Mouse (Mus musculus): ENCODE measurements at regions not wholly inside any gene's neighbourhood (a gene's known extent, or its start where the extent isn't known, plus 50 kb on each side); places are given as distances from the start of the nearest gene placed in this dataset.

- H3K27me3 ChIP-seq (ENCODE audit: control insufficient read depth, insufficient read depth, low read length): no peaks in the 10 kb centered on the region
- DNase-seq (ENCODE audit: low spot score) (no peak), ATAC-seq (ENCODE audit: insufficient read depth, low read depth) (no peak)
- H3K9me3 ChIP-seq (replicated peaks; ENCODE audit: control insufficient read depth, low read length): no peaks in the 10 kb centered on the region
- 47% methylated on average over 6 of the region's 6 CpGs for WGBS
- H3K27ac ChIP-seq (ENCODE audit: low read depth): no peak overlapping the region
- H3K4me2 ChIP-seq (ENCODE audit: low read depth, low read length): no peak overlapping the region
- no peak for TF ChIP-seq EP300 (IDR thresholded peaks at IDR 0.05; ENCODE audit: low read depth)
- TF ChIP-seq CTCF (IDR thresholded peaks at IDR 0.05; ENCODE audit: low read depth): no peak
- H3K9ac ChIP-seq (replicated peaks; ENCODE audit: low read depth, low read length): no peak overlapping the region
- no peak overlapping the region for H3K4me3 ChIP-seq (ENCODE audit: low read depth, low read length)
- no peaks in the 10 kb centered on the region for H3K4me1 ChIP-seq (ENCODE audit: control insufficient read depth, insufficient read depth)
- H3K36me3 ChIP-seq (replicated peaks; ENCODE audit: control insufficient read depth, insufficient read depth, low read length): no peaks in the 10 kb centered on the region
Measured at GRCm38 (mm10) chr2:147961633-147962032, 85.1 kb downstream of the Foxa2 start.

DNA sequence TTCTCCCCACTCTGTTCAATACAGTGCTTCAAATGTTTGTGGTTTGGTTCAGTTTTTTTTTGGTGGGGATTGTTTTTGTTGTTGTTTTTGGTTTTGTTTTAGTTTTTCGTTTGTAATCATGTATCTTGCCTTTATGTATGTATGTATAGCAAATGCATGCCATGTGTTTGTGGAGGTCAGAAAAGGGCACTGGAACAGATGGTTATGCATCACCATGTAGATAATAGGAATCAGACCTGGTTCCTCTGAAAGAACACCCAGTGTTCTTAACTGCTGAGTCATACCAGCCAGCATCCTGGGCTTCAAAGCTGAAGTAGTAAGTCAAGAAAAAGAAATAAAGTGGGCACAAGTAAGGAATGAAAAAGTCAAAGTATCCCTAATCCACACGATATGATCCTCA is 92.6 kb downstream of the Foxa2 start:
- H3K27me3 ChIP-seq (ENCODE audit: control insufficient read depth, insufficient read depth, low read length): no peaks in the 10 kb centered on the region
- WGBS: 56% methylated on average over 2 of the region's 2 CpGs

DNA sequence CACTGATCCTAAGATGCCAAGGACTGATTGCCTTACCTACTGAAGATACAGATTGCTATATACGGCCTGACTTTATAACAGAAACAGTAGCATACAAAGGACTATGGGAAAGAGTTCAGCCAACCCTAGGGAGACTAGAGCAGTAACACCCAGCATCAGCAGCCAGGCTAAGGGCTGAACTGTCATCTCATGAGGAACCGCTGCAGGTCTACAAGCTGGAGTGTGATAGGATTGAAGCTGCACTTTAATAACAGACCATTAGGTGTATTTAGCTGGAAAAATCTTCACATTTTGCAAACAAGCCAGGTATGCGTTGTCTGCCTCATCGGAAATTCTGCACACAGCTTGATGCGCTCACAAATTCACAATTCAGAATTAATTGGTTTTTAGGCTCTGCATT is 95.5 kb downstream of the Foxa2 start:
- 85% methylated on average over 5 of the region's 5 CpGs for whole genome bisulfite sequencing
- Histone ChIP-seq H3K4me2 (ENCODE audit: low read depth, low read length) (no peak overlapping the region), H3K9ac (replicated peaks; ENCODE audit: low read depth, low read length) (no peak overlapping the region), H3K9me3 (replicated peaks; ENCODE audit: control insufficient read depth, low read length) (no peaks in the 10 kb centered on the region), H3K27me3 (ENCODE audit: control insufficient read depth, insufficient read depth, low read length) (no peaks in the 10 kb centered on the region), H3K4me1 (ENCODE audit: control insufficient read depth, insufficient read depth) (no peaks in the 10 kb centered on the region), H3K4me3 (ENCODE audit: low read depth, low read length) (no peak overlapping the region), H3K36me3 (replicated peaks; ENCODE audit: control insufficient read depth, insufficient read depth, low read length) (no peaks in the 10 kb centered on the region), H3K27ac (ENCODE audit: low read depth) (no peak overlapping the region)
- TF ChIP-seq CTCF (IDR thresholded peaks at IDR 0.05; ENCODE audit: low read depth) (no peak), EP300 (IDR thresholded peaks at IDR 0.05; ENCODE audit: low read depth) (no peak)
- DNase-seq (ENCODE audit: low spot score): no peak
- ATAC-seq (ENCODE audit: insufficient read depth, low read depth): no peak

More for the DNA sequence above, 92.6 kb downstream of the Foxa2 start:
- H3K4me2 ChIP-seq (ENCODE audit: low read depth, low read length): no peak overlapping the region
- no peaks in the 10 kb centered on the region for H3K36me3 ChIP-seq (replicated peaks; ENCODE audit: control insufficient read depth, insufficient read depth, low read length)
- no peak overlapping the region for H3K27ac ChIP-seq (ENCODE audit: low read depth)
- no peaks in the 10 kb centered on the region for H3K4me1 ChIP-seq (ENCODE audit: control insufficient read depth, insufficient read depth)
- no peak for ATAC-seq (ENCODE audit: insufficient read depth, low read depth)
- no peaks in the 10 kb centered on the region for H3K9me3 ChIP-seq (replicated peaks; ENCODE audit: control insufficient read depth, low read length)
- no peak overlapping the region for H3K4me3 ChIP-seq (ENCODE audit: low read depth, low read length)
- H3K9ac ChIP-seq (replicated peaks; ENCODE audit: low read depth, low read length): no peak overlapping the region
- TF ChIP-seq CTCF (IDR thresholded peaks at IDR 0.05; ENCODE audit: low read depth) (no peak), EP300 (IDR thresholded peaks at IDR 0.05; ENCODE audit: low read depth) (no peak)
- no peak for DNase-seq (ENCODE audit: low spot score)

DNA sequence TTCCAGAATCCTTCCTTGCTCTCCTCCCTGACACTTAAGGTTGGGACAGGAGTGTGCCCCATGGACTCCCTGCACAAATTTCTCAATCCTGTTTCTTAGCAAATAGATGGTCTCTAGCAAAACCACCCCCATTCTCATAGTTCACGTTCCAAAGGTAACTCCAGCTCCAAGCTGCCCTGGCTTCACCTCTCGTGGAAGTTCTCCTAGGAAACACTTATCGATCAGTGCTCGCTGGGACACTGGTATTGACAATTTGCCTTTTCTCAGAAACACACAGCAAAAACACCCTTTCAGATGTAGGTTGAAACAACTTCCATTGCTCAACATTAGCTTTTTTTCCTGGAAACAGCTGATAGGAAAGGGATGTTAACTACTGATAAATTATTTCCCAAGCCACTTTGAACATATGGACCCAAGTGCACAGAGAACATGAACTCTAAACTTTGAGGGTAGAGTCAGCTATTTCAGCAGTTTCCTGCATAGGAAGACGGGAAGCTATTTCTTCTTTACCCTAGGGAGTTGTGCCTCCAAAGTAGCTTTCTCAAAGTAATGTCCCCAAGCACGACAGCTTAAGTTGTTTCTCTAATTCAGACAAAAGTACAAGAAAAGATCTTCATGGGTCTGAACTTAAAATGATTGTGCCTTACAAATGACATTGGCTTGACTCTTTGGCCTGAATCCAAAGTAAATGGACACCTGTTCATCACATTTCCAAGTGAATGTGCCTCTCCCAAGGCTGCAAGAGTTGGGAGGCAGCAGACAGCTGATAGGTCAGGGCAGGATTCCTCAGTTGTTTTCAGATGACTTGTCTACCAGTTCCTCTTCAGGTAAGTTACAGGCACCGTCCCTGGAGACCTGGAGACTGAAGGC is 102.4 kb downstream of the Foxa2 start:
- Histone ChIP-seq H3K9me3 (replicated peaks; ENCODE audit: control insufficient read depth, low read length) (no peaks in the 10 kb centered on the region), H3K4me3 (ENCODE audit: low read depth, low read length) (no peak overlapping the region), H3K27me3 (ENCODE audit: control insufficient read depth, insufficient read depth, low read length) (no peaks in the 10 kb centered on the region), H3K27ac (ENCODE audit: low read depth) (no peak overlapping the region), H3K4me2 (ENCODE audit: low read depth, low read length) (no peak overlapping the region), H3K4me1 (ENCODE audit: control insufficient read depth, insufficient read depth) (no peaks in the 10 kb centered on the region), H3K36me3 (replicated peaks; ENCODE audit: control insufficient read depth, insufficient read depth, low read length) (no peaks in the 10 kb centered on the region), H3K9ac (replicated peaks; ENCODE audit: low read depth, low read length) (no peak overlapping the region)
- ATAC-seq (ENCODE audit: insufficient read depth, low read depth) (no peak), DNase-seq (ENCODE audit: low spot score) (no peak)
- 65% methylated on average over 7 of the region's 7 CpGs for WGBS
- TF ChIP-seq CTCF (IDR thresholded peaks at IDR 0.05; ENCODE audit: low read depth): no peak
- no peak for TF ChIP-seq EP300 (IDR thresholded peaks at IDR 0.05; ENCODE audit: low read depth)

DNA sequence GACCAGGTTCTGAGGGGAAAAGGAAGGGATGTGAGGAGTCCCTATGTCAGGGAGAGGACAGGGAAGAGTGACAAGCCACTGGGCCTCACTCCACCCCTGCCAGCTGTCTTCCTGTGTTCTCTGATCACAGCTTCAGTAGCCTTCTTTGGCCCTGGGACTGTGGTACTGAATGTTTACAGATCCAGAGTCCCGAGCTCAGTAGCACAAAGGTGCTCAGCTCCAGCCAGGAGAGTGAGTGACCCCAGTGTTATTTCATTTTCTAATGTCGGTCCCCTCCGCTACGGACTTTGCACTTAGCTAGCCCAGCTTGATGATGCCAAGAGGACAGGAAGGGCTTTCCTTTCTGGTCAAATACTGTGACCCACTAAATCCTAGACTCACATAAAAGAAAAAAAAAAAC is 104.2 kb downstream of the Foxa2 start:
- H3K27ac ChIP-seq (ENCODE audit: low read depth): no peak overlapping the region
- H3K36me3 ChIP-seq (replicated peaks; ENCODE audit: control insufficient read depth, insufficient read depth, low read length): no peaks in the 10 kb centered on the region
- no peaks in the 10 kb centered on the region for H3K4me1 ChIP-seq (ENCODE audit: control insufficient read depth, insufficient read depth)
- H3K4me3 ChIP-seq (ENCODE audit: low read depth, low read length): no peak overlapping the region
- no peak overlapping the region for H3K9ac ChIP-seq (replicated peaks; ENCODE audit: low read depth, low read length)
- ATAC-seq (ENCODE audit: insufficient read depth, low read depth): no peak
- no peak for DNase-seq (ENCODE audit: low spot score)
- WGBS: 68% methylated on average over 4 of the region's 4 CpGs
- no peaks in the 10 kb centered on the region for H3K27me3 ChIP-seq (ENCODE audit: control insufficient read depth, insufficient read depth, low read length)
- H3K9me3 ChIP-seq (replicated peaks; ENCODE audit: control insufficient read depth, low read length): no peaks in the 10 kb centered on the region
- TF ChIP-seq CTCF (IDR thresholded peaks at IDR 0.05; ENCODE audit: low read depth) (no peak), EP300 (IDR thresholded peaks at IDR 0.05; ENCODE audit: low read depth) (no peak)
- no peak overlapping the region for H3K4me2 ChIP-seq (ENCODE audit: low read depth, low read length)

- WGBS: 24% methylated on average over 4 of the region's 4 CpGs
- no peak for ATAC-seq (ENCODE audit: insufficient read depth, low read depth)
Measured at GRCm38 (mm10) chr2:147941319-147941718, 105.5 kb downstream of the Foxa2 start.

More at GRCm38 (mm10) chr2:147941319-147941718, 105.5 kb downstream of the Foxa2 start:
- Histone ChIP-seq H3K27ac (ENCODE audit: low read depth) (no peak overlapping the region), H3K4me3 (ENCODE audit: low read depth, low read length) (no peak overlapping the region), H3K9ac (replicated peaks; ENCODE audit: low read depth, low read length) (no peak overlapping the region), H3K4me2 (ENCODE audit: low read depth, low read length) (no peak overlapping the region), H3K36me3 (replicated peaks; ENCODE audit: control insufficient read depth, insufficient read depth, low read length) (no peaks in the 10 kb centered on the region), H3K4me1 (ENCODE audit: control insufficient read depth, insufficient read depth) (no peaks in the 10 kb centered on the region), H3K27me3 (ENCODE audit: control insufficient read depth, insufficient read depth, low read length) (no peaks in the 10 kb centered on the region), H3K9me3 (replicated peaks; ENCODE audit: control insufficient read depth, low read length) (no peaks in the 10 kb centered on the region)
- TF ChIP-seq EP300 (IDR thresholded peaks at IDR 0.05; ENCODE audit: low read depth): no peak
- TF ChIP-seq CTCF (IDR thresholded peaks at IDR 0.05; ENCODE audit: low read depth): no peak
- no peak for DNase-seq (ENCODE audit: low spot score)

Data from heart, postnatal 0 days (tissue).